Comparison of ENCODE assay signal across 8 mouse cellular contexts in genomic region chrX:19903962-19904930, GRCm38 (mm10).
DNase-seq lines count a peak whose midpoint lies in the region; ATAC-seq and TF ChIP-seq lines count a peak whose summit lies in the region.

No protein-coding gene starts in this region.

- H3K27me3 ChIP-seq in lung, embryonic 14.5 days (ENCODE audit: insufficient read depth, low read length): no peaks in the 10 kb centered on the region

- H3K4me3 ChIP-seq in gastrocnemius, adult 2 months: no peak overlapping the region
- no peak overlapping the region for H3K4me3 ChIP-seq in lung, embryonic 14.5 days (ENCODE audit: low read depth, low read length)

- no peak overlapping the region for H3K27ac ChIP-seq in gastrocnemius, adult 2 months
- H3K27ac ChIP-seq in lung, embryonic 14.5 days (ENCODE audit: low read depth): no peak overlapping the region

- WGBS in lung, embryonic 14.5 days: 55% methylated on average over 6 of the region's 6 CpGs

- no peaks in the 10 kb centered on the region for H3K9me3 ChIP-seq in lung, embryonic 14.5 days (ENCODE audit: low read depth, low read length)

- no peak for TF ChIP-seq CTCF in gastrocnemius, adult 2 months (IDR thresholded peaks at IDR 0.05)
- TF ChIP-seq CTCF in lung, embryonic 14.5 days (IDR thresholded peaks at IDR 0.05; ENCODE audit: low read depth): no peak

- H3K4me1 ChIP-seq in lung, embryonic 14.5 days (ENCODE audit: insufficient read depth): 0 out of 2 replicates have a peak, but pooled peaks cover 4% of the 10 kb centered on the region

- no peak overlapping the region for H3K9ac ChIP-seq in lung, embryonic 14.5 days

- no peaks in the 10 kb centered on the region for H3K36me3 ChIP-seq in lung, embryonic 14.5 days (ENCODE audit: insufficient read depth)

- H3K4me2 ChIP-seq in lung, embryonic 14.5 days: no peak overlapping the region

- intact Hi-C loops in gastrocnemius, adult 2 months (cut with DNase I): no loop called here

- DNase-seq in gastrocnemius, adult 2 months: peak; percentile 12
- no peak for DNase-seq in gastrocnemius, postnatal 10 days
- peak; percentile 8 for DNase-seq in adrenal gland, postnatal 10 days
- peak; percentile 8 for DNase-seq in frontal cortex, postnatal 14 days (ENCODE audit: low spot score in 2 of 2)
- DNase-seq in kidney, adult 9 months: peak; percentile 79
- DNase-seq in lung, embryonic 14.5 days: peak; percentile 51
- DNase-seq in skeletal muscle tissue, adult 2 months (ENCODE audit: low read depth, low spot score): peak; percentile 2

- peak; percentile 96 for ATAC-seq in lung, embryonic 14.5 days (ENCODE audit: insufficient read depth)
- ATAC-seq in erythroid progenitor cell, adult 5-6 weeks (replicated peaks; ENCODE audit: low FRiP score, poor library complexity, severe bottlenecking): no peak
